Mouse (Mus musculus) neural tube, embryonic 11.5 days (tissue): ENCODE measurements around the gene Slc37a1. TPM values are rescaled to one million over a fixed set of nuclear protein-coding genes. Genes with fewer than 3 reads are reported as not detected.

ENCODE experiments used
- ATAC-seq: fragments of 200-750 bp; cut with Nextera tagmentation; 2 replicates; pipeline ENCODE4 v1.8.0; 2017; ENCODE audit warnings: moderate number of reproducible peaks, mild to moderate bottlenecking, moderate TSS enrichment, moderate library complexity; ENCODE audit not compliant: insufficient read depth, low FRiP score, low TSS enrichment
- DNase-seq: peaks from one replicate; pipeline ENCODE4 v3.0.0-alpha.2; 2015; ENCODE audit warnings: low spot score
- H3K27ac ChIP-seq: fragments of 300-500 bp; sonication (generic); 2 replicates; pipeline ENCODE4 v1.5.1; 2014; ENCODE audit warnings: low read depth, mild to moderate bottlenecking, low read length
- H3K27me3 ChIP-seq: fragments of 300-500 bp; sonication (generic); 2 replicates; pipeline ENCODE4 v1.6.1; 2014; ENCODE audit warnings: mild to moderate bottlenecking, low read length, mixed read lengths; ENCODE audit not compliant: control insufficient read depth, insufficient read depth
- H3K36me3 ChIP-seq: fragments of 300-500 bp; sonication (generic); 2 replicates; pipeline ENCODE4 v1.6.1; 2014; ENCODE audit warnings: mild to moderate bottlenecking, low read length, moderate library complexity, mixed read lengths; ENCODE audit not compliant: control insufficient read depth, insufficient read depth
- H3K4me1 ChIP-seq: fragments of 300-500 bp; sonication (generic); 2 replicates; pipeline ENCODE4 v1.6.1; 2014; ENCODE audit warnings: low read length, mixed read lengths; ENCODE audit not compliant: control insufficient read depth, insufficient read depth
- H3K4me2 ChIP-seq: fragments of 300-500 bp; sonication (generic); 2 replicates; pipeline ENCODE4 v1.6.1; 2014; ENCODE audit warnings: low read depth, mild to moderate bottlenecking, moderate library complexity
- H3K4me3 ChIP-seq: fragments of 300-500 bp; sonication (generic); 2 replicates; pipeline ENCODE4 v1.5.1; 2014; ENCODE audit warnings: low read depth, low read length
- H3K9ac ChIP-seq: fragments of 300-500 bp; sonication (generic); 2 replicates; pipeline ENCODE4 v1.6.1; 2014; ENCODE audit warnings: mild to moderate bottlenecking, low read length
- H3K9me3 ChIP-seq: fragments of 300-500 bp; sonication (generic); 2 replicates; pipeline ENCODE4 v1.6.1; 2016; ENCODE audit warnings: low read length; ENCODE audit not compliant: control insufficient read depth
- WGBS: fragments of 180-500 bp; shearing (Covaris S2); extraction: QIAGEN DNeasy Blood & Tissue Kit; methylation state at CpG from one replicate; pipeline ENCODE4 v1.1.7; 2014; 5-methylcytosine and 5-hydroxymethylcytosine counted together
- polyA plus RNA-seq: library from polyadenylated mRNA; unstranded; fragments of >200 nt; fragmentation: Nextera tagmentation; extraction: Ambion mirVana; gene quantifications from 2 replicates; pipeline ENCODE4 v1.2.1, GENCODE M21; 2014

The Slc37a1 gene
- polyA plus RNA-seq, 1 experiment from 2014 or later: 13.9 TPM

- Histone ChIP-seq H3K4me1 (peaks cover 13% of the 10 kb centered on the region), H3K27me3 (no peaks in the 10 kb centered on the region), H3K9ac (no peak overlapping the region), H3K36me3 (no peaks in the 10 kb centered on the region), H3K4me2 (no peak overlapping the region), H3K4me3 (no peak overlapping the region), H3K27ac (no peak overlapping the region), H3K9me3 (no peaks in the 10 kb centered on the region)
- ATAC-seq (no peak), DNase-seq (no peak)
- WGBS: 72% methylated on average over 10 of the region's 10 CpGs
Measured at GRCm38 (mm10) chr17:31312648-31313047, 26.1 kb downstream of the Slc37a1 start.

DNA sequence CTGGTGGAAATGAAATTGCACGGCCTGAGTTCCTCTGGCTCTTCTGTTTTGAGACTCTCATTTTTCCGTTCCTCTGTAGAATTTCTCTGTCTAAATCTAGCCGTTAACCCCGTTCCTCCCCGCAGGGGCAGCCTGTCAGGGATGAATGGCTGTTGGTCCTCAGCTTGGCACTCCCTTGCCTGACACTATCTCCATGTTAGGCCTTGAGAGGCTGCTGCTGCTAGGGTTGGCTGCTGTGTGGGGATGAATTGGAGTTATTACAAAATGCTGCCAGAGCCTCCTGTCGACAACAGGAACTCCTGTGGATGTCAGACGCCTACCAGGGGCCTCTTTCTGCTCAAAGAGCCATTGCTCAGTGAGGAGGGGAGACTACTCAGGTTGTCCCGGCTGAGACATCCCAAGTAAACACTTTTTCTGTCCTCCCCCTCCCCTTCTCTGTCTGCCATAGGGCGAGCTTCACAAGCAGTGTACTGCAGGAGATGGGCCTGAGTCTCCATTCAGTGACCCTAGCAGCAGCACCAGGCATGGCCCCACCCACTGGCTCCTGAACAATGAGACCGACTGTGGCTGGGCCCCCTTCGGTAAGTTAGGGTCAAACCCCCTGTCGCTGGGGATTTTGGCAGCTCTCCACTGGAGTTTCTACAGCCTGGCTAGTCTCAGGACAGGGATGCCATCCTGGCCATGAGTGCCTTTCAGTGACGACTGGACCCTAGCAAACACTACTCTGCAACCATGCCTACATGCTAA, 28.6 kb downstream of the Slc37a1 start:
- Histone ChIP-seq H3K36me3 (no peaks in the 10 kb centered on the region), H3K9ac (no peak overlapping the region; the same call in 1 of the 2 replicates), H3K27ac (0 out of 2 replicates have a peak overlapping the region, but pooled peaks have one; percentile 8), H3K9me3 (no peaks in the 10 kb centered on the region), H3K4me1 (peaks cover 13% of the 10 kb centered on the region), H3K4me3 (no peak overlapping the region), H3K4me2 (no peak overlapping the region), H3K27me3 (no peaks in the 10 kb centered on the region)
- ATAC-seq: no peak
- no peak for DNase-seq
- 39% methylated on average over 13 of the region's 13 CpGs for WGBS

GRCm38 (mm10) chr17:31315993-31316392, 29.4 kb downstream of the Slc37a1 start:
- Histone ChIP-seq H3K9ac (no peak overlapping the region), H3K4me2 (no peak overlapping the region), H3K9me3 (no peaks in the 10 kb centered on the region), H3K27me3 (no peaks in the 10 kb centered on the region), H3K36me3 (no peaks in the 10 kb centered on the region), H3K4me1 (peaks cover 13% of the 10 kb centered on the region), H3K4me3 (no peak overlapping the region), H3K27ac (no peak overlapping the region)
- no peak for DNase-seq
- 92% methylated on average over 6 of the region's 6 CpGs for WGBS
- no peak for ATAC-seq

DNA sequence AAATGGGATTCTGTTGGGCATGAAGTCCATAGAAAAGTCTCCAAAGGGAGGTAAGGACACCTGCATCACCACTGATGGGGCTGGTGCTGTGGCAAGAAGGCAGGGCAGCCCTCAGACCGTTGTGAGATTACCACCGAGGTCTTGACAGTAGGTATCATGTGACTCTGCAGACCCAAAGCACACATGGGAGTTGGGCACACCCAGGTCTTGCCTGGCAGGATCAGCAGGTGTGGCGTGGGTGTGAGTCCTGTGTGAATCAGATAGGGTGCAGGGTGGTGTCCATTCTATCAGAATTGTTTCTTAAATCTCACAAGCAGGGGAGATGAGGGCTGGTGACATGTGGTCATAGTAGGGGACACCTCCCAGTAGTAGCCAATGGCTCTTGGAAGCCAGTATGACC, 30.4 kb downstream of the Slc37a1 start:
- 88% methylated on average over 3 of the region's 3 CpGs for WGBS
- Histone ChIP-seq H3K9ac (no peak overlapping the region), H3K4me3 (no peak overlapping the region), H3K27me3 (no peaks in the 10 kb centered on the region), H3K27ac (no peak overlapping the region), H3K9me3 (no peaks in the 10 kb centered on the region), H3K4me1 (peaks cover 13% of the 10 kb centered on the region), H3K4me2 (no peak overlapping the region), H3K36me3 (no peaks in the 10 kb centered on the region)
- ATAC-seq (no peak), DNase-seq (no peak)

DNA sequence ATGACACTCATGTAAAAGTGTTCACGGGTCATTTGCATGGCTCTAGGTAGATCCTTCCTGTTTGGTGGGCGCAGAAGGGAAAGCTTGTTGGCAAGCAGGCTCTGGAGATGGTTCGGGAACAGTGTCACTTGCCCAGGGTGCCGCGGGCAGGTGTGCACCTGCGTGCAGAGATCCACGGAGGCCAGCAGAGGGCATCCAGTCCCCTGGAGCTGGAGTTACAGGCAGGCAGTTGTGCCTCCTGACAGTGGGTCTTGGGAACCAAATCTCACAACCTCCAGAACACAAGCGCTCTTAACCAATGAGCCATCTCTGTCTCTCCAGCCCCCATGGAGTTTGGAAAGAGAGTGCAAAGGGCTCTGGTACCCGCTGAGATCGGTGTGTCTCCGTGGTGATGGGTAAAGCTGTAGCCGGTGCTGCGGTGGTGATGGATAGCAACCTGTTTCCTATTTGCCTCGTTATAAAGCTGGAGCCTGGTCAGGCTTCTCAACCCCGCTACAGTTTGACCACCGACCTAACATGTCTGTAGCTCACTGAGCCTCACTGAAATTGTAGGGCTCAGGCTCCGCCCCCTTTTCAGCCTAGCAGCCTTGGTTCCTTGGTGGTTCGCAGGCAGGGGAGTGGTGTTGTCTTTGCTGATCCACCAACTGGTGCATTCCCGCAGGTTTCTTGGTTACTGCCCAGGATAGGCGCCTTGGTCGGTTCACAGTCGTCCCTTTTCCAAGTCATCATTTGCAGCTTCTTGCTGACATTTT, 31.1 kb downstream of the Slc37a1 start:
- Histone ChIP-seq H3K9me3 (no peaks in the 10 kb centered on the region), H3K4me1 (peaks cover 11% of the 10 kb centered on the region), H3K36me3 (peaks cover 2% of the 10 kb centered on the region; the same call in 1 of the 2 replicates), H3K4me3 (no peak overlapping the region), H3K4me2 (no peak overlapping the region), H3K9ac (no peak overlapping the region), H3K27ac (no peak overlapping the region), H3K27me3 (no peaks in the 10 kb centered on the region)
- 43% methylated on average over 22 of the region's 22 CpGs for WGBS
- DNase-seq: no peak
- ATAC-seq: no peak

DNA sequence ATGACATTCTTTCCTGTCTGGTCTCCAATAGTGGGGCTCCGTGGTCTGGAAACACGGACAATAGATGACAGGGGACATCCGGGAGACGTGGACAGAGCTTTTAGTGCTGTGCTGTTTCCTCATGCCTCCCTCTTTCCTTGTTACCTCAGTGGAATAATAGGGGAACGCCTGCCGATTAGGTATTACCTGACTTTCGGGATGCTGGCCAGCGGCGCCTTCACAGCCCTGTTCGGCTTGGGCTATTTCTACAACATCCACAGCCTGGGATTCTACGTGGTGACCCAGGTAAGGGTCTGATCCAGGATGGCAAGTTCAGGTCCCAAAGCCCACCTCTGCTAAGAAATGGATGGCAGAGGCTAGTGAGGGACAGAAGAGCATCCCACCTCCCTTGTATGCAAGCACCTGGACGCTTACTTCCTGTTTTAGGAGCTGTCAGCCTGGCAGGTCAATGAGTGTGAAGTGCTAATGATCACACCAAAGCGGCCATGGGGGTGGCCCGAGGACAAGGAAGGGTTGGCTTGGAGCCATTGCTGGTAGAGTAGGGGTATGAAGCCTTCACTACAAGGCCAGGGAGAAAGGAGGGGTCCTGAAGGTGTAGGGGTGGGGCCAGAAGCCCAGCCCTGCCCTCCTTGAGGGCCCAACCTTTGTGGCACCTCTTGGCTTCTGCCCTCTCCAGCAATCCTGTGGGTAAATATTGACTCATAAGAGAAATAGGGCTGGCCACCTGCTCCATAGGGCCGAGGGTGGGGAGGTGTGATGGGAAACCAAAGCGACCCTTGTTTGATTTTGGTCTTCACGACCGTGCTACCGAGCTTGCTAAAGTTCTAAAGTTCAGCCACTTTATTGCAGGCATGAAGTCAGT, 32.5 kb downstream of the Slc37a1 start:
- H3K9ac ChIP-seq: no peak overlapping the region
- WGBS: 91% methylated on average over 19 of the region's 19 CpGs

DNA sequence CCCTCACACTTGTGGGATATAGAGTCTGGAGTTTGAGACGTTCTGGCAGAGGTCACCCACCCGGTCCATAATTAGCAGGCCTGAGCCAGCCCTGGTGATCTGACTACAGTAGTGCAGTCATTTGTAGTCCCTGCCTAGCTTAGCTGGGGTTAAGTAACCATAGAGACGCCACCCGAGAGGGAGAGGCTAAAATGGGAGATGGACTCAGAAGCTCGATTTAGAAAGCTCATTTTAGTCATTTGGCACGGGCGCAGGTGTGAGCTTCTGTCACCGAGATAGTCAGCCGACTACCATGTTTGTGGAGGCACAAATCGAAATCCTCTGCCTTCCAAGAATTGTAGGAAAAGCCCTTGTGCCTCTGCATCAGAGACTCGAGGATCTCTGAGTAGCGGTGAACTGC, 34.8 kb downstream of the Slc37a1 start:
- no peak overlapping the region for H3K27ac ChIP-seq
- no peak for ATAC-seq

More for the DNA sequence above, 32.5 kb downstream of the Slc37a1 start:
- ATAC-seq (no peak), DNase-seq (no peak)
- Histone ChIP-seq H3K36me3 (peaks cover 2% of the 10 kb centered on the region; the same call in 1 of the 2 replicates), H3K4me3 (no peak overlapping the region), H3K27me3 (no peaks in the 10 kb centered on the region), H3K4me1 (peaks cover 7% of the 10 kb centered on the region), H3K27ac (no peak overlapping the region), H3K4me2 (no peak overlapping the region), H3K9me3 (no peaks in the 10 kb centered on the region)

GRCm38 (mm10) chr17:31322446-31322845, 35.9 kb downstream of the Slc37a1 start:
- Histone ChIP-seq H3K9ac (no peak overlapping the region), H3K27me3 (no peaks in the 10 kb centered on the region), H3K4me2 (no peak overlapping the region), H3K36me3 (peaks cover 2% of the 10 kb centered on the region; the same call in 1 of the 2 replicates), H3K9me3 (no peaks in the 10 kb centered on the region), H3K4me3 (no peak overlapping the region), H3K4me1 (no peaks in the 10 kb centered on the region), H3K27ac (no peak overlapping the region)
- WGBS: 89% methylated on average over 4 of the region's 4 CpGs
- DNase-seq: no peak
- ATAC-seq: no peak

More for the DNA sequence above, 34.8 kb downstream of the Slc37a1 start:
- 81% methylated on average over 12 of the region's 12 CpGs for WGBS
- Histone ChIP-seq H3K9ac (no peak overlapping the region), H3K36me3 (peaks cover 2% of the 10 kb centered on the region; the same call in 1 of the 2 replicates), H3K9me3 (no peaks in the 10 kb centered on the region), H3K27me3 (no peaks in the 10 kb centered on the region), H3K4me2 (no peak overlapping the region), H3K4me3 (no peak overlapping the region), H3K4me1 (no peaks in the 10 kb centered on the region)
- no peak for DNase-seq
